Mouse (Mus musculus): ENCODE results near the gene Fstl1.

Gene Fstl1

DNA sequence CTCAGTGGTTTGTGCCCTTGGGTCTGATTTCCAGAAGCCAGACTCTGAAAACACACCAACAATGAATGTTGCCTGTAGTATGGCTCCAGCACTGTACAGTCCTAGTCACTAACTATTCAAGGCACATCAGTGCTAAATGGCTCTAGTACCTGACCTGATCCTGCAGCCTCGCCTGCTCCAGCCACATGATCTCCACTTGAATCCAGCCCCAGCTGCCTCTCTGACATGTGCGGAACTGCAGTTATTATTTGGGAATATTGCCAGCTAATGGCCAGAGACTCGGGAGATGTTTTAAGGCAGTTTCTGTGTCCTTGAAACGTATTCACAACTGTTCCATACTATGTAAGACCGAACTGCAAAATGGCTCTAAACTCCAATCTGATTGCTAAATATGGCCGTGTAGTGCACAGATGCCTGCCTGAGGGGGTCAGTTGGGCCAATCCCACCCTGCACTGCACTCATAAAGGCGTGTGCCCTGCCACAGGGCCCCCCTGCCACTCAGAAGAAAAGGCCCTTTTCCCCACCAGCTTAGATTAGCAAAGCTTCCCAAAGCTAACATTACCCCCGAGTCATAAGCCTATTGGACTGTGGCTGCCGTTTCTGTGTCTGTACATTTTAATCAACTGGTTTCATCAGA lies 11.0 kb downstream of the Fstl1 start:
- in situ Hi-C loops (cut with MboI; ENCODE audit: low sequenced_read_pairs): no loop called here

DNA sequence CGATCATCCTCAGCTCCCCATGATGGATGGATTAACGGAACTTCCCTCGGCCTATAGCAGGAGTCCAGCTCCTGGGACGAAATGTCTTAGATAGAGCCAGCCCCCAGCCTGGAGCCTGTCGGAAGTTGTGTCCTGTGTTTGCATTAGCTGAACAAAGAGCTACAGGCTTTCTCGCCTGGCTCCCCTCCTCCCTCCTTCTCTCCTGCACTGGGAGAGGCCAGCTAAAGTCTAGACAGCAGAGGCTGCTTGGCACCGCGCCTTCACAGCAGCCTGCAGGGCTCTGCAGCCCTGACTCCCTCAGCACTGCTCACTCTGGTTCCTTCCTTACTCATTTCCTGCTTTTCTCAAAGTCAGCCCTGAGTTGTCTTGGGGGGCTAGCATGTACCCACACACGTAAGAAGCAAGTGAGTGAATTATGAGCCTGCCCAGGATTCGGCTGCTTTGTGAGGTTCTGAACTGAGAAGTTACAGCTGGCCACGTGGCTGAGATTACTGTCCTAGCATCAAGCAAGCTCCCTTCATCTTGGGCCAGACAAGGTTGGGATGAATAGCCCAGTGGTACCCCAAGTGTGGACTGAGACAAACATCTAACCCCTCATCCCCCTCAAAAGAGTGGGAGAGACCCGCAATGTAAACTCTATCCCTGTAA lies 11.8 kb downstream of the Fstl1 start:
- in situ Hi-C loops (cut with MboI; ENCODE audit: low sequenced_read_pairs): no loop called here

DNA sequence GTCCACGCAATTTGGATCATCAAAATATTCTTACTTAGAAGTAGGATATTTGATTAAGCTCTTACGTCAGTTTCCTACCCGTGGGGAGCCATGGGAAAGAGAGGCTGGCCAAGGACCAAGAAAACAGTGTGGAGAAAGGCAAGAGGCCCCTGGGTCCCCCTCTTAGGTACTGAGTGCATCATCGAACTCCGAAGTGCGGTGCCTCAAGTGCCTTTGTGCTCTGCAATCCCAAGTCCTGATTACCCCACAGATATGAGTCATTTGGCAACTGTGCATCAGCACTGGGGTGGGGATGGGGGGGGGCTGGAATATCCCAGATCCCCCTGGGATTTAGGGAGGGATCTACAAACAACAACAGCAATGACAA lies 12.3 kb downstream of the Fstl1 start:
- in situ Hi-C loops (cut with MboI; ENCODE audit: low sequenced_read_pairs): no loop called here

DNA sequence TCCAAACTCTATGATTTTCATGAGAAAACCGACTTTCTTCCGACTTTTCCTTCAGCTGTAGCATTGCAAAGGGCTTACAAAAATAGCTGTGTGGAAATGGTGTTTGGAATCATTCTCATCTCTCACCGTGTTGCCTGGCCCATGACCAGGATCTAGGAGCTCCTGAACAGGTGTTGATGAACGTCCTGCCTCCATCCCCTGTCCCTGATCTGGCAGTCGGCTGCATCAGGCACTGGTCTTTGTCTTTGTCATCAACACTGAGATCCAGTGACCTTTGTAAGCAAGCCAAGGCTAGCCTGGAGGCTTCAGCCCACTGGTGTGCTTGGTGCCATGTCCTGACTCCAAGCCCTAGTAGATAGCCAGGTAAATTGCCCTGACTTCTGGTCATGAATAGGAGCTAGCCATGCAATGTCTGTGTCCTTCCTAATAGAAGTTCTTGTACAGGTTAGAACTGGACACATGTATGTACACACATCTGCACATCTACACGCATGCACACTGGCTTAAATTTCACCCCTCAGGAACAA lies 12.8 kb downstream of the Fstl1 start:
- in situ Hi-C loops (cut with MboI; ENCODE audit: low sequenced_read_pairs): no loop called here

DNA sequence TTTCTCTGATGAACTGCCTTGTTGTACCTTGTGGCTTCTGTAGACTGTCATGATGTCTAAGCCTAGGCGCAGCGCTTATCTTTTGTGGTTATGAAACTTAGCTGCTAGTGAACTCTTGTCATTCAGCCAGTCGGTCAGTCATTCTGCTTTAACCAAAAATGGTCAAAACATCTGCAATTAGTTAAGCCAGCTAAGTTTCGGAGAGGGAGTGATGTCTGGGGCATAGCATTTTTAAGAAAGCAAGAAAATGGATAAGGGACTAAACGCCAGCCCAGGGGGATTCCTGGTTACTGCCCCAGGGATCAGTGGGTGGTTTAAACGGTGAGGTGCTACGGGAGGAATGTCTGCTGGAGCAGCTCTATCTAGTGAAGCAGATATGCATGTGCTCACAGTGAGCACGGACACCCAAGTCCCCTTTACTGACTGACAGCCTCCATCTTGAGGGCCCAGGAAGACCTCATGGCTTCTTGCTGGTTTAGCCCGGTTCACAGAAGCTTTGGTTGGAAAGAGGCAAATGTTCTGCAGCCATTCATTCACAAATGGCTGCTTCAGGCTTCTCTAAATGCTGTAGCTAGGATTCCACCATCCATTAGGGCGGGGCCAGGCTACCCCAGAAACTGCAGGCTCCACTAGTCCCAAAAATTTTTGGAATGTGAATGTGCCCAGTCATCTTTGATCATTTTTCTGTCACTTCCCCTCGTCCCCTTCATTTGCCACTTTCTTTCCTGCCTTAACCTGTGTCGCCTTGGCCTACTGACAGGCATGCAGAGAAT lies 13.5 kb downstream of the Fstl1 start:
- in situ Hi-C loops (cut with MboI; ENCODE audit: low sequenced_read_pairs): no loop called here

DNA sequence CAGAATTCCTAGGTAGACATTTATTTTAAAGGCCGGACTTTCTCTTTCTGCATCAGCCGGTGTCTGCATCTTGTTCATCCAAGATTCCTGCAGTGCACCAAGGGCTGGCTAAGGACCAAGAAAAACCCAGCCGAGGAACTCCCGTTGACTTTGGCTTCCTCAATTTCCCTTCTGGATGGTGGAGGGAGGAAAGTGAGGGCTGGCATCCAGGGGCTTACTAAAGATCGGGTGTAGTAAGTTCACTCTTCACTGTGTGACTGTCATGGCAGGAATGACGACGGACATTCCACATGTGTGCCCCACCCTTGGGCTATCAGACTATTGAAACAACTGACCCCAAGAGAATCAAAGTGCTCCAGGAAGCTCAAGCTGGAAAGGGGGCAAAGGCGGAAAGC lies 14.1 kb downstream of the Fstl1 start:
- in situ Hi-C loops (cut with MboI; ENCODE audit: low sequenced_read_pairs): no loop called here

DNA sequence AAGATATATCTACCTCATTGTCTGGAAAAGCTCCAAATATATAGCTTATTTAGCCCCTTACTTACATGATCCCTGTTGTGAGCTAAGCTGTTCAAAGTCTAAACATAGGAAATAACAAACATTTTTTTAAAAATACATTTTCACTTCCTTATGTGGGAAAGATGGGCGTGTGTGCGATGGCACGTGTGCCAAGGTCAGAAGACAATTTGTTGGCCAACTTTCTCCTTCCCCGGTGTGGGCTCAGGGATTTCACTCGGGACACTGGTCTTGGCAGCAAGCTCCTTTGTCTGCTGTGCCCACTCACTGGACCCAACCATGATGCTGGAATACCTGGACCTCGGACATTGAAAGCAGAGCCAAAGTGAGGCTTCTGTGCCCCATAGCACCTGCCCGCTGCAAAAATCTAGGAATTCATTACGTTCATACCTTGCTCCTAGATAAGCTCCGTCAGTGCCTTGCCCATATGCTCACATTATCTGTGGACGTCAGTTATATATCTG lies 19.0 kb downstream of the Fstl1 start:
- in situ Hi-C loops (cut with MboI; ENCODE audit: low sequenced_read_pairs): no loop called here

DNA sequence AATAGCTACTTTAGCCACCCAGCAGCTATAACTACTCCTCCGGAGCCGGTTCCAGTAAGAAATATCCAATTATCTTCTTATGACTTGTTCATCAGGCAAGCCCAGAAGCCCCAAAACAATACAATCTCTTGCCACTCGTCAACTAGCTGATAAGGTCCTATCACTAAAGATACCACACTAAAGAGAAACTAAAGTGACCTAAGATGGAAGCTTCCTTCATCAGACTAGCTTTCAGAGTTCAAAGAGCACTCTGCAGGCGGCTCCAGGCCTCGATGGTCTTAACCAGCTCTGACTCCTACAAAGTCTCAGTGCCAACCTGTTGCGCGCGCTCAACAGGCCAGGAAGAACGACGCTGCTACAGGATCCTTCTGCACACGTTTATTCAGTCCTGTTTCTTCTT lies 19.6 kb downstream of the Fstl1 start:
- in situ Hi-C loops (cut with MboI; ENCODE audit: low sequenced_read_pairs): no loop called here

DNA sequence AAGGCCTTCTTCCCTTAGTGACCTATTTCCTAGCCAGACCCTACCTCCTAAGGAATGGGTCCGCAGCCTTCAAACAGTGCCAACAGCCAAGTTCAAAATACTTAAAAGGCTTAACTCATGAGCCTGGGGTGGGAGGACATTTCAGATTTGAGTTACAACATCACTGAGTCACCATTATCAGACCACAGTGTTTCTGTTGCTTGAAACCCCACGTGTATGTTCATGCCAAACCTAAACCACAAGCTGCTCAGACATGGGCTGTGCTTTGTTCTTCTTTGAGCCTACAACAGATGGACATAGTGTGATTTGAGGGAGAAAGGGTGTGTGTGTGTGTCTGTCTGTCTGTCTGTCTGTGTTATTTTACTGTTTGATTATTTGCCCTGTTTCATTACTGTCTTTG lies 24.4 kb downstream of the Fstl1 start:
- in situ Hi-C loops (cut with MboI; ENCODE audit: low sequenced_read_pairs): no loop called here

DNA sequence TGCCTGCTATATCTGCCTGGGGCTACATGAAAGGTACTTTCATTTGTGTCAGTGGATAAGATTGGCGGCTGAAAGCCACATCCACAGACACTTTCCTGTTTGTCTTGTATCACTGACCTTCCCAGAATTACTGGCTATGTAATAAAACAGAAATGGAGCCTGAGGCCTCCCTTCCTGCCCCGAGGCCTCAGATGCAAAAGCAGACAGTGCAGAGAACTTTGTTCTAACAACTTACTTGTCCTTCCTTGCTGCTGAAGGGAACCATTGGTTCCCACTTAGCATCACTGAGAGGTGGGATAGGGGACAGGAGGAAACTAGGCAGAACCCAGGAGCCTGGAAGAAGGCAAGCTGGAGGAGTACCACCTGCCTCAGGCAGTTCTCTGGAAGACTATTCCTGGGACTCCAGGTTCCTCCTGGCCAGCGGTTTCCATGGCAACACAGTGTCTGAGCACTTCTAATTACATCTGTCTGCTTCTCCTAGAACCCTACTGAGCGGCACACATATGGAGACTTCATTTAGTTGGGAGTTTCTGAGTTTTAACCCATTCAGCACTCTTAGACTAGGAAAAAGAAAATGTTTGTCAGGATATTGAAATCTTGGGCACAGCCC lies 26.1 kb downstream of the Fstl1 start:
- in situ Hi-C loops (cut with MboI; ENCODE audit: low sequenced_read_pairs): no loop called here

DNA sequence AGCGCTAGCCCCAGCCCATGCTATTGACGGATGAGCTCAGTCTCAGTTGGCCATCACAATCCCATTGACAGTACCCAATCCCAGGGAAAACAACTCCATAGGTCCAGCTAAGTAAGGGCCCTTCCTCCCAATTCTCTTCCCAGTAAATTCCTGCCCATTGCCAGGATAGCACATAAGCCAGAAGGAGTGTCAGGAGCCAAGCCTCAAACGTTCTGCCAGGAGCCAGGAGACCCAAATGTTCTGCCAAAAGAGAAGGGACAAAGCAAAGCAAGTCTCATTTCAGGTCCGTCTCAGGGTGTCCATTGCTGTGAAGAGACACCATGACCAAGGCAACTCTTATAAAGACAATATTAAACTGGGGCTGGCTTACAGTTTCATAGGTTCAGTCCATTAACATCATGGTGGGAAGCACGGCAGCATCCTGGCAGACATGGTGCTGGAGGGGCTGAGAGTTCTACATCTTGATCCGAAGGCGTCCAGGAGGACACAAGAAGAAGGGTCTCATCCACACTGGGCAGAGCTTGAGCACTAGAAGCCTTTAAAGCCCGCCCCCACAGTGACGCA lies 26.8 kb downstream of the Fstl1 start:
- in situ Hi-C loops (cut with MboI; ENCODE audit: low sequenced_read_pairs): no loop called here

DNA sequence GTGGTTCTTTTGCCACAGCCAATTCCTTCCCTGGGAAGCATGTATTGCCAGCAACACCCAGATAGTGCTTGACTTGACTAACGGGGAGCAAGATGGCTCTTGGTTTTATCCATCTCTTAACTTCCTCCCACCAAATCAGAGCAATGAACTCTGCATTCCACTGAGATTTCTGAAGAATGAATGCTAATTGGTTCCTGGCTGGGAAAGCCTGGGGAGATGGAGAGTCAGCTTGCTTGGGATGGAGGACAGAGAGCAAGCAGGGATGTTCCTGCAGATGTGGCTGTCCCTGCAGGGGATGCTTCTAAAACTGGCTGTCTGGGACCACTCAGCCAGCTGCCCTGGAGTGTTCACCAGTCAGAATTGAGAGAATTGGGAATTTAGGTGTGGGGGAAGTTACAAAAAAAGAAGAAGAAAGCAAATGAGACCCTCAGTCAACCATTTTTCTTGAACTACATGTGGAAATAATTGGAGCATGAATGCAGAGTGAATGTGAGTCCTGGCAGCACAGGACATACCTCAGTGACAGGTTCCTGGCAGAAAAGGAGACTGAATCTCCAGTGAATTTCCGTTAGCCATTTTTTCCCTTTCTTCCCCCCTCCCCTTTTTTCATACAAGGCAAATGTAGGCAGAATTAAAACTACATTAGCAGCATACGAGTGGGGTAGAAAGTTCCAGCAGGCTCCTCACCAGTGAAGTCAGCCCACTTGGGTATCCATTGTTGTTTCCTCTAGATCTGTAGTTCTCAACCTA lies 29.2 kb downstream of the Fstl1 start:
- in situ Hi-C loops (cut with MboI; ENCODE audit: low sequenced_read_pairs): no loop called here

DNA sequence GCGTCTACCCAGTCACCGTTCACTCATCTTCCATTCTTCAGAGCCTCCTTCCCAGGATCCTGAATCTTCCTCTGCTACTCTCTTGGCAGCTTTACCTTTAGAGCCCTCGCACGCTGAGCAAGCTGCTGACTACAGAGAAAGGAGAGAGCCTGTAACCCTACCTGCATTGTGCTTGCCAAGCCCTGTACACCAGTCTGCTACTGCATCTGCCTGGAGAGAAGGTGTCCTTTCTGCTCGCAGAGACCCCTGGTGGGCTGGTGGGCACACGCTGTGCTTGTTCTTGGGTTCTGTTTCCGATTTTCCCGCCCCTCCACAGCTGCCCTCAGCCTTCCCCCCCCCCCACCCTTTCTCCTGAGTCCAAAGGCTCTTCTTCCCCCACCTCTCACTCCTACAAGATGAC lies 30.6 kb downstream of the Fstl1 start:
- in situ Hi-C loops (cut with MboI; ENCODE audit: low sequenced_read_pairs): no loop called here

DNA sequence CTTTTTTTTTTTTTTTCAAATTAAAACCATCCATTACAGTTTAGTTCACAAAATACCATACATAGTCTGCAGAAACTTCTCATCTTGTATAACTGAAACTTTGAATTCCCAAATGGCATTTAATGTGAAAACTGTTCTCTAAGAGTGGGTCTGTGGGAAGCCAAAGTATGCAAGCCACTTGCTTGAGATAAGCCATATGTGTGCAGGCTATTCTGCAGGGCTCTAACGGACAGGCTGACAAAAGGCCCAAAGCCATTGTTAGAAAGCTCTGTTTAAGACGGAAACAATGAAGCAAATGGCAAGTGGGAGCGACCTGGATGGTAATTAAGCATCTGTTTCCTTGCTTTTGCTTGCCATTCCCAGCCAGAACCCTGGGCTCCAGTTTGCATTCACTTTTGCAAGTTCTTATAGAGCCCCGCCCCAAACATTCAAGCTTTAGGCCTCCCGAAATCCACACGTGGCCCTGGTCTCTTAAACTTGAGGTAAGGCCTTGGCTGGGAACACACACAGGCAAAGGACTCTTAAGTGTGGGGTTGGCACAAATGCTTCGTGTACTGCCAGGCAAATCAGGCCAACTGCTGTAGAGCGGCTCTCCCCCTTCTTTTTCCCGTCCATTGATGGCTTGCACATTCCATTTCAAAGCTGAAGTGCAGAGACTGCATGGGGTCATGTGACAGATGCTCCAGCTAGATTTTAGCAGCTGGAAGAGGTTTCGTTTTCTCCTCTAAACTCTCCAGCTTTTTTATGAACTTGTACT lies 32.4 kb downstream of the Fstl1 start:
- in situ Hi-C loops (cut with MboI; ENCODE audit: low sequenced_read_pairs): no loop called here

DNA sequence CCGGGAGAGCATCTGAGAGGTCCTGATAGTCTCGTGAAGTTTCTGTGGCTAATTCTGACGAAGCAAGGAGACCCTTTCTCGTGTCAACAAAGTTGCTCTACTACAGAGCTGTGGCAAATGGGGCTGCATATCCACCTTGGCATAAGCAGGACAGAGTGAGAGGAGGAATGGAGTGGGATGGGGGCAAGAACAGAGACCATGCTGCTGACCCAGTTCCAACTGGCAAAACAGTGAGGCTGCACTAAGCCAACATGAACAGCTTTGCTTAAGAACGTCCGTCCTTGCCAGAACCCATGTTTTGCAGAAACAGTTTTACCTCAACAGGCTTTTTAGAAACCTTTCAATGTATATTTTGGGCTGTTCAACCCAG lies 32.9 kb downstream of the Fstl1 start:
- in situ Hi-C loops (cut with MboI; ENCODE audit: low sequenced_read_pairs): no loop called here

DNA sequence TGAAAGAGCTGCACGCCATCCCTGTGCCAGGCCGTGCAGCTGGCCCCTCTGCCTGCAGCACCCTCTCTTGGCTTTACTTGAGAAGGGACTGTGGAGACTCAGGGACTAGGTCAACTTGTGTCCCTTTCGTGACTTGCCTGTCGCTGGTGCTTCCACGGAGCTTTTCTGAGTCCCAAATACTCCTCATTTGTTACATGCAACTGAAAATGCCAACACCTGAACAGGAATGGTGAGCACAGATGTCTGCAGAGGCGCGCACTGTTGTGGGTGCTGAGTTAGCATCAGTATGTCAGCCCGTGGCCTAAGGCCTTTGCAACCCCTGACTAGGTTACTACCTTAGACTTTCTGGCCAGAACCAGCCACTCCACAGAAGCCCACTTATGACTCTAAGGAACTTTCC lies 35.2 kb downstream of the Fstl1 start:
- in situ Hi-C loops (cut with MboI; ENCODE audit: low sequenced_read_pairs): loop anchor here (10.0 kb wide), 2 partner anchors 127 to 133 kb away; no protein-coding TSS in a partner anchor

DNA sequence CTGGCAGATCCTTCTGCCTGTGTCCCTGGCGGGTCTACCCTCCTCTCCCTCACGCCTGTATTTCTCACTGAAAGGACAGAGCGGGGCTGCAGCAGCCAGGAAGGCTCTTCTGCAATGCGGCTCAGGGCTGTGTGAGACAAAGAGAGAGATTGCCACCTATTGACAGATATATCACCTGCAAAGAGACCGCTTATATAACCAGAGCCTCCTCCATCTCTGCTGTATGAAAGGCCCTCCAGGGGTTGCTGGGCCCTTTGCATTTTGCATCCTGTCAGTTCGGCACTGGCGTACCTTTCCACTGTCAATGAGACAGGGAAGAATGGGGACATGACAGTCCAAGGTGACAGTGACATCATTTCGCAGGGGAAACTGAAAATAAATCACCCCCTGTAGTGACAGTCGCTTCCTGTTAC lies 35.8 kb downstream of the Fstl1 start:
- in situ Hi-C loops (cut with MboI; ENCODE audit: low sequenced_read_pairs): loop anchor here (10.0 kb wide), 2 partner anchors 128 to 132 kb away; no protein-coding TSS in a partner anchor

DNA sequence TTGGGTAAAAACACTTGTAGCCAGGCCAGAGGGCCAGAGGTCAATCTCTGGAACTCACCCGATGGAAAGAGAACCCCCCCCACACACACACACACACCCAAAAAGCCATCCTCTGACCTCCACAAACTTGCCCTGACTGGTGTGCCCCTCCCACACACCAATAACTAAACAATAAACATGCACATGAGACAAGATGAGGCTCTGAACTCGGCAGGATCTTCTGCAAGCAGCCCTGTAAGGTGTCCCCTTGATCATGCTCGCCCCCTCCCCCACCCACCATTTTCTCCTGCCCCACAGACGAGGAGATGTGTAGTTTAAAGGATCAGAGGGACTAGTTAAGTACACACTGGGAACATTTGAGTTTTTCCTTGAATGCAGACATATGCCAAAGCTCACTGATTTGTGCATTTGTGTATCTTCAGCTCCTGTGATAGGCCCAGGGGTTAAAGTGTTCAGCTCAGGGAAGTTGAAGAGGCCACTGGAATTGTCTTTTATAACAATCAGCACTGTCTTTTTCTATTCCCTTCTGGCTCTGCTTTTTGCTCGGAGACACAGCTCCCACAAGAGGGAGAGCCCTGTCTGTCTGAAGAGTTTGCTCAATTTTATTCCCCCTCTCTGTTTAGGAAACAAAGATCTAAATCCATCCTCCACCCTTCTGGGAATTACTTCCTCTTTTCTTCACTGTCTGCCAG lies 37.2 kb downstream of the Fstl1 start:
- in situ Hi-C loops (cut with MboI; ENCODE audit: low sequenced_read_pairs): loop anchor here (10.0 kb wide), 2 partner anchors 129 to 131 kb away; no protein-coding TSS in a partner anchor

Data from CH12F3 (cell line).